Mouse (Mus musculus) bone marrow macrophage, adult 2 months (primary cell): ENCODE results near the gene Pi4kb. TPM values are rescaled to one million over a fixed set of nuclear protein-coding genes. Genes with fewer than 3 reads are reported as not detected.
A peak's percentile ranks its signal among the peaks of the same experiment; 100 is the strongest.
"Not testable (repeated sequence)": the region's sequence is repeated elsewhere in the genome, so short reads cannot be mapped to it uniquely, and the experiment has no call there.

Experiments used
- H3K27ac ChIP-seq: 2 replicates; pipeline ENCODE4 v1.5.1; 2012; ENCODE audit warnings: low read depth, low read length; ENCODE audit not compliant: insufficient read depth
- H3K4me1 ChIP-seq: 2 replicates; pipeline ENCODE4 v1.6.1; 2012; ENCODE audit warnings: low read length; ENCODE audit not compliant: control insufficient read depth, insufficient read depth
- H3K4me3 ChIP-seq: 2 replicates; pipeline ENCODE4 v1.5.1; 2012; ENCODE audit warnings: mild to moderate bottlenecking, low read length, moderate library complexity; ENCODE audit not compliant: insufficient read depth
- CTCF ChIP-seq: IDR thresholded peaks from 2 replicates; pipeline ENCODE4 v1.5.1; 2012; ENCODE audit warnings: low read depth, mild to moderate bottlenecking, low read length, moderate library complexity
- POLR2A ChIP-seq: IDR thresholded peaks from 2 replicates; pipeline ENCODE4 v1.6.1; 2012; ENCODE audit warnings: mild to moderate bottlenecking, low read depth, low read length, borderline replicate concordance
- polyA plus RNA-seq: library from polyadenylated mRNA; stranded (reverse); fragments of >200 nt; gene quantifications from 2 replicates; pipeline ENCODE4 v1.2.4, GENCODE M21; 2012; ENCODE audit not compliant: missing spikeins, insufficient read depth, insufficient read length

Pi4kb gene
- polyA plus RNA-seq, 1 experiment, result 28.6 TPM

DNA sequence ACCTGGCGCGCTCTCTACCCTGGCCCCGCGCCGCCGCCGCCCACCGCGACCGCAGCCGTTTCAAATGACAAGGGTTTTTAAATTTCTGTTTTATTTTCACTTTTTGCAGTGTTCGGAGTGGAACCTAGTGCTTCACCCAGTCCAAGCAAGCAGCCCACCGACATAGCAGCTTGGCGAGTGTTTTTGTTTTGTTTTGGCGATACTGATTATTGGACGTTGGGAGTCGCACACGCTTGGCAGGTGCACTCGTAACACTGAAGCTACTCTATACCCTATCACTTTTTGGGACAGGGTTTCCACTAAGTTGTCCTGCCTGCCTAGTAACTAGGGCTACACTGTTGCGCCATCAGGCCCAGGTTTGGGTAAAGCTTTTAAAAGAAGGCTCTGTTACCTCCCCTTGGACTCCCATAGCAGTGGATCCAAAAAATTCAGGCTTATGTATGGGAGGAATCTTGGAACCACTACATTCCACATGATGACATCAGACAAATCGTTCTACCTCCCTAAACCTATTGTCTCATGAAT lies 42.1 kb downstream of the Pi4kb start:
- no peak for TF ChIP-seq CTCF
- peak overlapping the region; percentile 78; the same call in 1 of the 2 replicates for H3K27ac ChIP-seq
- H3K4me3 ChIP-seq, result peak overlapping the region; percentile 75
- peaks cover 4% of the 10 kb centered on the region for H3K4me1 ChIP-seq

DNA sequence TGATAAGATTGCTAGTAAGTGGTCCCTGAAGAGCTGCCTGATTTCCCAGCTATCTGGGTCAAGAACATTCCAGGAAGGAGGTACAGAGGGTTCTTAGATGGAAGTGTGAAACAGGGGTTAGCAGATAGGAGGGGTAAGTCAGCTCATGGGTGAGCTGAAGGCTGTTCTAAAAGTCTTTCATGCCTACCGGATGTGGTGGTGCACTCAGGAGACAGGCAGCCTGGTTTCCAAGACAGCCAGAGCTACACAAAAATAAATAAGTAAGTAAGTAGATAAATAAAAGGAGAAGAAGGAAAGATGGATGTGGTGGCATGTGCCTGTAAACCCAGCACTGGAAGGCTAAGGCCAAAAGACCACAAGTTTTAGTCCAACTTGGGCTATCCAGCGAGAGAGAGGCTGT lies 44.2 kb downstream of the Pi4kb start:
- Histone ChIP-seq H3K27ac (no peak overlapping the region), H3K4me1 (peaks cover 4% of the 10 kb centered on the region), H3K4me3 (no peak overlapping the region)
- TF ChIP-seq CTCF (no peak), POLR2A (no peak)

DNA sequence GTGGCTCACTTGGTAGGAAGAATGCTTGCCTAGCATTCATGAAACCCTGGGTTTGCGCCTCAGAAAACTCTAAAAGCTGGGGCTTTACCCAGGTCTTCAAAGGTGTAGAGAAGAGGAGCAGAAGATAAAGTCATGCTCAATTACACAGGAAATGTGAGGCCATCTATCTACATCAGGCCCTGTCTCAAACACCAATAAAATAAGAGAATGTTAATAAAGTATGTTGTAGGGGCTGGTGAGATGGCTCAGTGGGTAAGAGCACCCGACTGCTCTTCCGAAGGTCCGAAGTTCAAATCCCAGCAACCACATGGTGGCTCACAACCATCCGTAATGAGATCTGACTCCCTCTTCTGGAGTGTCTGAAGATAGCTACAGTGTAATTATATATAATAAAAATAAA lies 46.4 kb downstream of the Pi4kb start:
- not testable (repeated sequence) for H3K4me1 ChIP-seq, H3K4me3 ChIP-seq, H3K27ac ChIP-seq

DNA sequence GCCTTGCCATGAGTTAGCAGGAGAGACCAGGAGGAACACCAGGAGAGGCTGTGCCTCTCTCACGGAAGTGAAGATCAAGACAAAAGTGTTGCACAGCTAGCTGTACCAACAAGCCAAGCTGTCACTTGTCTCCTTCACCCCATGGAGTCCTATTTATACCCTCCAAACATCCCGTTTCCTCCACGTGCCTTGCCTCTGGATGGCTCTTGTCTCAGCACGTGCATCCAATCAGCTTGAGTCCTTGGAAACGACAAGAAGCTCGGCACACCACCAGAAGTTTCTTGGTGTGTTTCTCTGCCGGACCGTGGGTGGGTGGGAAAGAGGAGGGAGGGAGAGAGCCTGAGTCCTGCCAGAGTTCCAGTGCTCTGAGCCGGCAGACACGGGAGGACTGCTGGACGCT lies 50.0 kb downstream of the Pi4kb start:
- Histone ChIP-seq H3K4me3 (no peak overlapping the region), H3K27ac (no peak overlapping the region), H3K4me1 (peaks cover 9% of the 10 kb centered on the region)
- TF ChIP-seq CTCF (no peak), POLR2A (no peak)

DNA sequence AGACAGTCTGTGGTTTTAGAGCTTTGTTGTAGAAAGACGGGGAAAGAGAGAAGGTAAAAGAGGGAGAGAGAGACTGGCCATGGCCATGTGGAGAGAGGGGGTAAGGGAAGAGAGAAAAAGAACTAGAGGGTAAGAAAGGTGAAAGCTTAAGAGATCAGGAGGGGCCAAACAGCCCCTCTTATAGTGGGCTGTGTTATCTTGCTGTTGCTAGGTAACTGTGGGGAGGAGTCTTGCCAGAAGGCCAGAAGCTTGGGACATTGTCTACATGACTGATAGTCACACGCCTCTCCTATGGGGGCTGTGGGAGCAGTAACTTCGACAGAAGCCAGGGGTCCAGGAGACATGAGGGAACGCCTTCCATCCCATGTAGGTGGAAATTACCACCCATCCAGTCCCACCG lies 50.7 kb downstream of the Pi4kb start:
- TF ChIP-seq CTCF (no peak), POLR2A (no peak)
- peaks cover 9% of the 10 kb centered on the region for H3K4me1 ChIP-seq
- H3K27ac ChIP-seq, result no peak overlapping the region
- H3K4me3 ChIP-seq, result no peak overlapping the region

DNA sequence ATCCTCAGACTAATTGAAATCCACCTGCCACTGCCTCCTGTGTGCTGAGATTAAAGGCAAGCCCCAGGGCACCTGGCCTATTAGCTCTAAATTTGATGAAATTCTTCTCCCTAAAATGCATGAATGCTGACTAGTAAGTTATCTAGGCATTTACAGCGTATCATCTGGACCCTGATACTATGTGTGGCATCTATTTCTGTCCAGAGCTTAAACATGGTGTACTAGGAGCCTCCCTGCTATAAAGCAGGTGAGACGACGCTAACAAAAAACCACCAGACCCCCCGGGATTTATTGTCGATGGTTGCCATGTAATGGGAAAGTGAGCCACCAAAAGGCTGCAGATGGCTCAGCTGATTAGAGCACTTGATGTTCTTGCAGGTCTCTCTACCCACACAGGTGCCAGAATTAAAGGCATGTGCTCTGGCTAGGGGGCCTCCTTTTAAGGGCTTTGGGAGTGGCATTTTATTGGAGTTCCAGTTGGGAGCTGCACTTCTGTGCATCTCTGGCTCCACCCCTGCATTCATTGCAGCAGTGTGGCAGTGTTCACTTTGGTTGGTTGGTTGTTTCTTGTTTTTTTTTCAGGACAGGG lies 52.6 kb downstream of the Pi4kb start:
- no peak for TF ChIP-seq CTCF
- TF ChIP-seq POLR2A, result no peak
- H3K4me1 ChIP-seq, result peaks cover 9% of the 10 kb centered on the region
- peak overlapping the region; percentile 33; the same call in 1 of the 2 replicates for H3K27ac ChIP-seq
- H3K4me3 ChIP-seq, result no peak overlapping the region

DNA sequence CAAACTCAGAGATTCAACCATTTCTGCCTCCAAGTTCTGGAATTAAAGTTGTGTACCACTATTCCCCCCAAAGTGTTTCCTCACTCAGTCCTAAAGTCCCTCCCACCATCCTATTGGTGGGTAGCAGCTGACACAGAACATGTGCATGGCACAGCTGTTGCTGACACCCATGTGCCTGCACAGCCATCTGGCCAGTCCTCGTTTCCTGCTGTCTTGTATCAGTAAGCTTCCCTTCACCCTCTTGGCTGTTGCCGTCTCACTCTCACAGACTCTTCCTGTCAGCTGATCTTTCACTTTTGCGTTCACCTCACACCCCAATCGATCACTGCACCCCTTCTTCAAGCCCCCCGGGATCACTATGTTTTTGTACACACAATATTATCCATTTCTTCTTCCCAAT lies 53.2 kb downstream of the Pi4kb start:
- H3K4me1 ChIP-seq, result peaks cover 9% of the 10 kb centered on the region
- H3K4me3 ChIP-seq, result no peak overlapping the region
- TF ChIP-seq CTCF (no peak), POLR2A (no peak)
- peak overlapping the region; percentile 33; the same call in 1 of the 2 replicates for H3K27ac ChIP-seq

DNA sequence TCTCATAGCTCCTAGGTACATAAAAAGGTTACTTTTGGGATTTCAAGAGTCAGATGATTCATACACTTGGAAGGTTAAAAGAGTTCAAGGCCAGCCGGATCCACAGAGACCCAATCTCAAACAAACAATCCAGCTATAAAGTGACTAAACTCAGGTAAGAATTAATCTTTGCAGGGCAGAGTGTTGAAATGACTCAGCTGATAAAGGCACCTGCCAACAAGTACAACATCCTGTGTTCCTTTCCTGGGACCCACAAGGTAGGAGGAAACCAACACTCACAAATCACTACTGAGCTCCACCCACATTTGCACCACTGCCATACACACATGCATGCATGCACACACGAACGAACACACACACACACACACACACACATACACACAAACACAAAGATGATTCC lies 54.1 kb downstream of the Pi4kb start:
- no peak overlapping the region for H3K4me3 ChIP-seq
- no peak for TF ChIP-seq CTCF
- no peak for TF ChIP-seq POLR2A
- H3K27ac ChIP-seq, result no peak overlapping the region
- peaks cover 9% of the 10 kb centered on the region for H3K4me1 ChIP-seq

DNA sequence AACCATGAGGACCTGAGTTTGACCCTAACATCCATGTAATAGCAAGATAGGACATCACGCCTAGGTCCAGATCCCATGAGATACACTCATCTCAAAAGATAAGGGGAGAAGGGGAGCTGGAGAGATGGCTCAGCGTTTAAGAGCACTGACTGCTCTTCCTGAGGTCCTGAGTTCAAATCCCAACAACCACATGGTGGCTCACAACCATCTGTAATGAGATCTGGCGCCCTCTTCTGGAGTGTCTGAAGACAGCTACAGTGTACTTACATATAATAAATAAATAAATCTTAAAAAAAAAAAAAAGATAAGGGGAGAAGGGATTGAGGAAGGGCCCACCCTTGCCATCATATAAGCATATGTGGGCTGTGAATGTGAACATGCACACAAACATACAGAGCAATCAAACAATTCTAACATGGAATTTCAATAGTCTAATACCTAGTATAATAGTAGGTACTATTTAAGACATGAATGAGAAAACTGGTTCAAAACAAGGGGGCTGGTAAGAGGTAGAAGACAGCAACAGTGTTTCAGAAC lies 54.8 kb downstream of the Pi4kb start:
- H3K27ac ChIP-seq, H3K4me1 ChIP-seq, H3K4me3 ChIP-seq: not testable (repeated sequence)

DNA sequence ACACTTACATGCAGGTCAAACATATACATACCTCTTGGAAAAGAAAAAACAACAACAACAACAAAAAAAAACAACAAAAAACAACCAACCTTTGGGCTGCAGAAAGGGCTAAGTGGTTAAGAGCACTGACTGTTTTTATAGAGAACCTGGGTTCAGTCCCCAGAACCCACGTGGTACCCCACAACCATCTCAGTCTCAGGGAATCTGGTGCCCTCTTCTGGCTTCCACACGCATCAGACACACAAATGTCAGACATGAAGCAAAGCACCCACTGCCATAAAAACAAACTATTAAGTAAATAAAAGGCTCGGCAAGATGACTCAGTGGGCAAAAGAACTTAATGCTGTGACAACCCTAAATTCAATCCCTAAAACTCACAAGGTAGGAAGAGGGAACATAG lies 55.4 kb downstream of the Pi4kb start:
- Histone ChIP-seq H3K4me1 (peaks cover 9% of the 10 kb centered on the region), H3K4me3 (no peak overlapping the region), H3K27ac (no peak overlapping the region)
- TF ChIP-seq POLR2A (no peak), CTCF (no peak)

DNA sequence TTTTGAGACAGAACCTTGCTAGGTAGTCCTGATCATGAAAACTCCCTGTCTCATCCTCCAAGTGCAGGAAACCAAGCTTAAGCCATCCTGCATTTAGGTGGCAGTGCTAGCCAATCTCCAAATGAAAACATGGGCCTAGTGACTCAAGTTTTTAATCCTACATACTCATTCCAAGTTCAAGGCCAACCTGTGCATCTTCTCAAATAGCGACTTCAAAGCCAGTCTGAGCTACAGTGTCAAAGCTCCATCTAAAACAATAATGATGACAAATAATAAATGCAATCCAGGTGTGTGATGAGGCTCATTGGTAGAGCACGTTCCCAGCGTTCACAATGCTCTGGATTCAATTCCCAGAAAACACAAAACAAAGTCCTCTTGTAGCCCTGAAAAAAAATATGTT lies 67.1 kb downstream of the Pi4kb start:
- peaks cover 15% of the 10 kb centered on the region for H3K4me1 ChIP-seq
- TF ChIP-seq POLR2A (no peak), CTCF (no peak)
- peak overlapping the region; percentile 87 for H3K4me3 ChIP-seq
- no peak overlapping the region for H3K27ac ChIP-seq
